Mouse (Mus musculus): Measurements from ENCODE around the gene Ugt1a6b.

Ugt1a6b gene

DNA sequence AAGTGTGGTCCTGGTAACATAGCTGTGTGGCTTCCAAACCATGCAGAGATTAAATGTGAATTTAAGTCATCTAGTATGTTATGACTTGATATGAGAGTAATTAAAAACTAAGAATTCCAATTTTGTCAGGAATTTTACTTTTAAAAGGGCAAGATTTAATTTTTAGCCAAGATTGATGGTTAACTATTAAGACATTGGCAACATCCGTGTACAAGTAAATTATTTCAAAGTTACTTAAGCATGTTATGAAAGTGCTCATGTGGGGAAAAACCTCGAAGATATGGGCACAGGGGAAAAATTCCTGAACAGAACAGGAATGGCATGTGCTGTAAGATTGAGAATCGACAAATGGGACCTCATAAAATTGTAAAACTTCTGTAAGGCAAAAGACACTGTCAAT, 94.4 kb downstream of the Ugt1a6b start:
- no peak for DNase-seq (ENCODE audit: low read depth, low spot score)

DNA sequence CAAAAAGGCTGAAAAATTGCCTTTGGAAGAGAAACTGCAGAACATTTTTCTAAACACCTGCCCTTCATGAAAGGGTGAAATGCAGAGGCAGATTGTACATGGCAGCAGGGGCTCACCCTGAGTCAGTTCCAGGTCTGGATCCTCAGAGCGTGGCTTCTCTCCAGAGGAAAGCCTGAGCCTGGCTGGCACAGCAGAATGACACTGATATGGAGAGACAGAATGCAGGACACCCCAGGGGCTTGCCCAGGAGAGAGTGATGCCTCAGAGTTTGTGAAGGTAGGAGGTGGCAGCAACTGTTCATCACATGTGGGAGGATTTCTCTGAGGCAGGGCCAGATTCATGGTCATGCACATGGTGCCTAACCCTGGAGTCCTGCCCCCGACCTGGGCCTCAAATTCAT, 96.9 kb downstream of the Ugt1a6b start:
- DNase-seq (ENCODE audit: low read depth, low spot score), result no peak

DNA sequence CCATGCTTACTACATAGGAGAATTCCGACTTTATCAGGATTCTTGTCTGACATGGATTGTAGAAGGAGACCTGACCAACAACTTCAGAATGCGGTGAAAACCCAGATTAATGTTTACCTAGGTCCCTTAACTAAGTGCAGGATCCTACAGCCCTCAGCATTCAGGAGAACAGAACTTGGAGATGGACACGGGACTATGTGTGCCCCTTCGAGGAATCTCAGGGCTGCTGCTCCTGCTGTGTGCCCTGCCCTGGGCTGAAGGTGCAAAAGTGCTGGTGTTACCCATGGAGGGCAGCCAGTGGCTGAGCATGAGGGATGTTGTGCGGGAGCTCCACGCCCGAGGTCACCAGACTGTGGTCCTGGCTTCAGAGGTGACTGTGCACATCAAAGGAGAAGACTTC, 97.4 kb downstream of the Ugt1a6b start, which contains the start of gene Ugt1a2:
Gene Ugt1a2, plus strand, starts transcription at position 146 of the 400 bp plus-strand sequence.
- DNase-seq (ENCODE audit: low read depth, low spot score), result no peak

DNA sequence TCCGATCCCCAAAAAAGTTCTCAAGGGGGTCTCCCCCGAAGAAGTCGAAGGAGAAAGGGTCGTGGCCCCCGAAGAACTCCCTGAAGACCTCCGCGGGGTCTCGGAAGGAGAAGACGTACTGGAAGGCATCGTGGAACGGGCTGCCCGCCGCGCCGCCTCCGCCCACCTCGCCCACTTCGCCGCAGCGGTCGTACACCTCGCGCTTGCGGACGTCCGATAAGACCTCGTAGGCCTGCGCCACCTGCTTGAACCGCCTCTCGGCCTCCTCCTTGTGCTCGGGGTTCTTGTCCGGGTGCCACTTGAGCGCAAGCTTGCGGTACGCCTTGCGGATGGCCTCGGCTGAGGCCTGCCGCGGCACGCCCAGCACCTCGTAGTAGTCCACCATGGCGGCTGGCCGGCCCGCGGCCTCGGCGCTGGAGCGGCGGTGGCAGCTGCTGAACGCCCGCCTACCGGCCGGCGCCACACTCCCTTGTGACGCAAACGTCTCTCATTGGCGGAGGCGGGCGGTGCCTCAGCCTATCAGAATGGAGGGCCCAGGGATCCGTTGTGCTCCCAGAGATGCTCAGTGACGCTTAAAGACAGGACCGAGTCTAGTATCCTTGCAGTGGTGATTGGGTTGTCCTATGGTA, 102.4 kb downstream of the Ugt1a6b start, which contains the start of gene Dnajb3:
Gene Dnajb3, minus strand, starts transcription at position 489 of the 629 bp plus-strand sequence.
- DNase-seq (ENCODE audit: low read depth, low spot score), result no peak

DNA sequence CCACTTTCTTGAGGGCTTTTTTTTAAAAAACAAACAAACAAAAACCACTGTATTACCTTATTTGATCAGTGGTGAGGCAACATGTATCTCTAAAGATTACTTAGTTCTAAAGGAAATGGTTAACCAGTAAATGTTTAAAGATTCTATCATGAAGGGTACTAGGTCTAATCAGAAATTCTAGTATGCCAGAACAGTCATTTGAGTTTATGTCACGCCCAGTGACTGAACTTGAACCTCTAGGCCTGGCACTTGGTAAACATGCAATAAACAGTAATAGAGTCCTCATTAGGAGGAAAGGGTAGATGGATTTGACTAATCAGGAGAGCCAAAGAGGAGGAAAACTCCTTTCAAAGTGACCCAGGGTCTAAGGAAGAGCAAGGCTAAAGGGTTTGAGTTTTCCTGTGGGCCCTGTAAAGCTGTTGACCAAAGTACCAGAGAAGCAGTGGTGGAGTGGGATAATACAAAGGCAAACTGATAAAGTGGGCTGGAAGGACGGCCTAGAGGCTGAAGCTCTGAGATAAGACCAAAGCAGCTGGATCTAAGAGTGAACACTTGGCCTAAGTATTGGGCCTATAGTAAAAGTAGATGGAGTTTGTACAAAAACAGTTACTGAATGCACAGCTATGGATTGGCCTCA, 103.9 kb downstream of the Ugt1a6b start:
- DNase-seq (ENCODE audit: low read depth, low spot score), result no peak

DNA sequence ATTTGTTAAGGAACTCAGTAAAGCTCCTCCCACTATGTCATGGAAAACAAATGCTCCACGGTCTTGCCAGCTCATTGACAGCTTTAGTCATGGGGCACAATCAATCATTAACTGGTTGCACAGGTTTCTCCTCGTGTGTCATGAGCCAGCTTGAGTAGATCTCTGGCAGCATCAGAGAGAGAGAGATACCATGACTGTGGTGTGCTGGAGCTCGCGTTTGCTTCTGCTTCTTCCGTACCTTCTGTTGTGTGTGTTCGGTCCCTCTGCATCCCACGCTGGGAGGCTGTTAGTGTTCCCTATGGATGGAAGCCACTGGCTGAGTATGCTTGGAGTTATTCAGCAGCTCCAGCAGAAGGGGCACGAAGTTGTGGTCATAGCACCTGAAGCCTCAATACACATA, 108.8 kb downstream of the Ugt1a6b start, which contains the start of gene Ugt1a1:
Gene Ugt1a1, plus strand, starts transcription at position 148 of the 400 bp plus-strand sequence.
- peak; percentile 13 for DNase-seq (ENCODE audit: low read depth, low spot score)

DNA sequence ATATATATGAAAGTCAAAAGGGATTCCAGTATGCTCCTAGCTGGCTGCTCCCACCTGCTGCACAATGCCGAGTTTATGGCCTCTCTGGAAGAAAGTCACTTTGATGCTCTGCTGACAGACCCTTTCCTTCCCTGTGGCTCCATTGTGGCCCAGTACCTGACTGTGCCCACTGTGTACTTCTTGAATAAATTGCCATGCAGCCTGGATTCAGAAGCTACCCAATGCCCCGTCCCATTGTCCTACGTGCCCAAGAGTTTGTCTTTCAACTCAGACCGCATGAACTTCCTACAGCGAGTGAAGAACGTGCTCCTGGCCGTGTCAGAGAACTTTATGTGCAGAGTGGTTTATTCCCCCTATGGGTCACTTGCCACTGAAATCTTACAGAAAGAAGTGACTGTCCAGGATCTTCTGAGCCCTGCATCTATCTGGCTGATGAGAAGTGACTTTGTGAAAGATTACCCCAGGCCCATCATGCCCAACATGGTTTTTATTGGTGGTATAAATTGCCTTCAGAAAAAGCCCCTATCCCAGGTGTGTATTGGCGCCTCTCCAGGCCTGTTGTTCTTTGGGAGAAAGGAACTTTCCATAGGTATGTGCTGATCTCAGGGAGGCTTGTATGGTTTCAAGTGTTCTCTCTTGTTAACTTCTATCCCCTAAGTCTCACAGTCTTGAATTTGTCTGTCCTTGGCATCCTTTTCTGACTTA, 109.4 kb downstream of the Ugt1a6b start:
- DNase-seq (ENCODE audit: low read depth, low spot score), result peak; percentile 16

DNA sequence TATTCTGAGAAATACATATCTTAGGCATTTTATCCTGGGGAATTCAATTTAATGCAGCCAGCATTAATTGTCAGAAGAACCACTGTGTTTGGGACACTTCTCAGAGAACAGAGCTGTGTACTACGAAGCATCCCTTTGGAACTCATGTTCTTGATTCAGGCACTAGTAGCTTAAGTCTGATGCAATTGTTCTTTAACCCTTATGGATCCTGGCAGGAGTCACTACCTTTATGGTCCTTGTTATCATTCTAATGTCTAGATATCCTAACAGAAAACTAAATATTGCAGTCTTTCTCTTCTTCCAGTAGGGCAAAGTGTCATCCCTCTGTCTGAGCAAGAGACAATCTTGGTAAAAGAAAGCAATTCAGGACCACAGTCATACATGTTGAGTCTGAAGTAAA, 110.0 kb downstream of the Ugt1a6b start:
- no peak for DNase-seq (ENCODE audit: low read depth, low spot score)

DNA sequence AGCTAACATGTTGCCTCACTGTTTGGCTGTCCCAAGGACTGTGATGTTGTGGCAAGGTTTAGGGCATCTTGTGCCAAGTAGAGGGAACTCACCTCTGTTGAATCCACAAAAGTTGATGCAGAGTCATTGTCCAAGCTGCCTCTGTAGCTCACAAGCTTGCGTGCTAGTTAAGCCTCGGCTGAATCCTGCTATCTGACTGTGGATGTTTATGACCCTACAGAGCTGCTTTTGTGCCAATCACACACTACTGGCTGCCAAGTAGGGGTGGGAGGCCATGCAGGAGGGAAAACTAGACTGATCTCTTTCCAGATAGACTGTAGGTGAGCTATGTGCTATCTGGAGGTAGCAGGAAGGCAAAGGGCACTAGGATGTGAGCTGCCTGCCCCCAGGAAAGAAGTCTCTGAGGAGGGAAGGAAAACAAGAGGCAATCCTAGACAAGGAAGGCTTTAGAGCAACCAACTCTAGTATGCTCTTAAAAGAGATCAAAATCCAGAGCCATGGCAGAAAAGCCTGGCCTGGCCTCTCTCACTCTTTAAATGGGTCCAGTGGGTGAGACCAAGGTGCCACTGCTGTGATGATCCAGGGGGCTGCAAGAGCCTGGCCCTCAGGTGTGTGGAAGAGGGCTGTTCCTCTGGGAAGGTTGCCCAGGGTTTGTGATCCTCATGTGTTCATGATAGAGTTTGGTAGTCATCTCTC, 110.9 kb downstream of the Ugt1a6b start:
- DNase-seq (ENCODE audit: low read depth, low spot score), result peak; percentile 9

DNA sequence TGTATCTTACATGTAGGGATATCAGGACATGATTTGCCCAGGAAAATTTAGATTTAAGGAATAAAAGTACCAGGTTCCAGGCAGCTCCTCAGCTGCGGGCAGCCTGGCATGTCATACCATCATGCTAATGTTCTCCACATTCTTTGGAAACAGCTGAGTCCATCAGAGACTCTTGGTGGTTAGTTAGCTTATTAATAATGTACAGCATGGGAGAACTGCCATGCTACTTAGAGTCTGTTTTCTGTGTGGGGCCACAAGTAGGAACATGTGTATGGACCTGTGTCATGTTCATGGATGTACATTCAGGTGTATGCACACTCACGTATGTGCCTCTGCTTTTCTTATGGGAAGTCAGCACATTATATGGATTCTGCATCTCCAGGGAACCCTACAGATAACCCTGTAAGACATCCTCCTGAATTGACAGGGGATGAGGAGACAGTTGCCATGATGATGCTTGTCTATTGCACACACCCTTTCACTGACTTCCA, 111.5 kb downstream of the Ugt1a6b start:
- DNase-seq (ENCODE audit: low read depth, low spot score), result peak; percentile 18

DNA sequence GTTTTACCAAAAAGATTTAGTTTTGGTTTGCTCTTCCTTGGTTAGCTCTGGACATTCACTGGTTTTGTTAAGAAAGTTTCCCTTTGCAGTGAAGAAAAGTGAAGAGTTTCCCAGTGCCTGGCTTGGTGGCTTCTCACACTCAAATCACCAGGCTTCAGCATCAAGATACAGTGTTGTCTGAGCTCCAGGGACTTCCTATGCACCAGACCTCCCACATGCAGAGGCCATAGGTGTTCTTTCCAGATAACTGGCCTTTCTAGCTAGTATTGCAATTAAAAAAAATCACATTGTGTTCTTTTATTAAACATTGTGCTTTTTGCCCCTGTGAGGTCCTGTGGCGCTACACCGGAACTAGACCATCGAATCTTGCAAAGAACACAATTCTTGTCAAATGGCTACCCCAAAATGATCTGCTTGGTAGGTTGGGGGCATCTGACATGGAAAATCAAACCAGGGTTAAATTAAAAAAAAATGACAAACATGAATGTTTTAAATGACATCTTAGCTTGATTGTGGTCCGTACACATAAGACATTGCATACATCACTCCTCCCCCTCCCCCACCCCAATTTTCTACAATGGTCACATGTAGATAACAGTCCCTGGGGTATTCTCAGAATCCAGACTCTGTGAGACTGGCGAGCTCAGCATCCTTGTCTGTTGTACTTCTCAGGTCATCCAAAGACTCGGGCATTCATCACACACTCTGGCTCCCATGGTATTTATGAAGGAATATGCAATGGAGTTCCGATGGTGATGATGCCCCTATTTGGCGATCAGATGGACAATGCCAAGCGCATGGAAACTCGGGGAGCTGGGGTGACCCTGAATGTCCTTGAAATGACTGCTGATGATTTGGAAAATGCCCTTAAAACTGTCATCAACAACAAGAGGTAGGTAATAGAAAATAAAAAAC, 112.7 kb downstream of the Ugt1a6b start:
- DNase-seq (ENCODE audit: low read depth, low spot score), result peak; percentile 5

DNA sequence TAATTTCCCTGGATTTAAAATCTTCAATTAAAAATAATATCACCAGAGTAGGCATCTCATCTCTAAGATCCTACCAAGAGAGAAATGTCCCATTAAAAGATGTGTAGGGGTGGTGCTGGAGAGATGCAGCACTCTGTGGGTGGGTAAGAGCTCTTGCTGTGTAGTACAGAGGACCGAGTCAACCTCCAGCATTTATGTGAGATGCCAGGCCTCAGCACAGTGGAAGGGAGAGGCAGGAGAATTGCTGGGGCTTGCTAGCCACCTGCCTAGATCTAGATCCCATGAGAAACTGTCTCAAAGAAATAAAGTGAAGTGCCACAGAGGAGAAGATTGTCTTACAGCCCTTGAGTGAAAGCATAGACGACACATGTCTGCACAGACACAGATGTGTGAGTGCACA, 113.5 kb downstream of the Ugt1a6b start:
- DNase-seq (ENCODE audit: low read depth, low spot score), result no peak

DNA sequence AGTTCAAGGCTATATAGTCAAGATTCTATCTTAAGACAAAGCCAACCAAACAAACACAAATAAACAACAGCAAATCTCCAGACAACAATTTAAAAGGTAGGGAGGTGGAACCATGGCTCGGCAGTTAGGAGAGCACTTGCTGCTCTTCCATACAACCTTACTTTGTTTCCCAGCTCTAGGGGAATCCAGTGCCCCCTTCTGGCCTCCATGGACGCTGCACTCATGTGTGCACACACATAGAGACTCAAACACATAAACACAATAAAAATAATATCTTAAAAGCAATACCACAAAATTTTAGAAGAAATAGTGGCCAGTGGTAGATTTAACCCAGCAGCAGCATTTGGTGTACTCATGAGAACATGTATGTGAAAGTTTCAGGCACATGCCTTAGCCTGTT, 114.1 kb downstream of the Ugt1a6b start:
- no peak for DNase-seq (ENCODE audit: low read depth, low spot score)

DNA sequence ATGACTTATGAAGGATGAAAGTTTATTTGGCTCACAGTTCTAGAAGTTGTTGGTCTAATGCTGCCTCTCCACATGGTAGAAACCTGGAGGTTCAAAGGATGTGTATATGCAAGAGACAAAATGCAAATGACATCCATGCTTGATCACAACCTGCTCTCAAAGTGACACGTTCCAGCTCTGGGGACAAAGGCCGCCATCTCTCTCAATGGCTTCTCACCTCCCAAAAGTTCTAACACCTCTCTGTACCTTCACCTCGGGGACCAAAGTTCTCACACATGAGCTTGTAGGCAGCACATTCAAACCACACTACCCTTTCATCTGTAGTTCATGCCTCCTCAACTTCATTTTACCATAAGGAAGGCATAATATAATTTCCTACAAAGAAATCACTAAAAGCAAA, 114.5 kb downstream of the Ugt1a6b start:
- DNase-seq (ENCODE audit: low read depth, low spot score), result no peak

DNA sequence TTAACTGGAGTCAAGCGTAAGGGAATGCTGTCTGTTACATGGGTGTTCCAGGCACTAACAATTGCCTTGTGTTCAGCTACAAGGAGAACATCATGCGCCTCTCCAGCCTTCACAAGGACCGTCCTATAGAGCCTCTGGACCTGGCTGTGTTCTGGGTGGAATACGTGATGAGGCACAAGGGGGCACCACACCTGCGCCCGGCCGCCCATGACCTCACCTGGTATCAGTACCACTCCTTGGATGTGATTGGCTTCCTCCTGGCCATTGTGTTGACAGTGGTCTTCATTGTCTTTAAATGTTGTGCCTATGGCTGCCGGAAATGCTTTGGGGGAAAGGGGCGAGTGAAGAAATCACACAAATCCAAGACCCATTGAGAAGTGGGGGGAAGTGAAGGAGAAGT, 115.0 kb downstream of the Ugt1a6b start:
- peak; percentile 9 for DNase-seq (ENCODE audit: low read depth, low spot score)

DNA sequence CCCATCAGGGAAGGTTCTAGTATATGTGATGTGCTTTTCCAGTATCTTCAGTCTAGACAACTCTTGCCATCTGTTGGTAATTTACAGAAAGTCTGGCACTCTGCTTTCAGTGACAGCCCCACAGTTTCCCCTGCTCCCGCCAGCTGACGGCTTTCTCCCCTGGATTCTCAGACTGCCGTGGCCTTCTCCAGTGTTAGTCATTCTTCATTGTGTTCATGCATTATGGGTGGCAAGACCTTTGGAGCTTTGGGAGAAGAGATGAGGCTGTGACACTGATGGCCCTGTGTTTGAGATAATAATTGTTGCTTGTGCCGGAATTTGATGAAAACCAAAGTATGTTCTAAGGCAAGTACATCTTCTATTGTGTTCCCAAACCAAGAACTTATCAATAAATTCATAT, 115.5 kb downstream of the Ugt1a6b start:
- DNase-seq (ENCODE audit: low read depth, low spot score), result peak; percentile 1

DNA sequence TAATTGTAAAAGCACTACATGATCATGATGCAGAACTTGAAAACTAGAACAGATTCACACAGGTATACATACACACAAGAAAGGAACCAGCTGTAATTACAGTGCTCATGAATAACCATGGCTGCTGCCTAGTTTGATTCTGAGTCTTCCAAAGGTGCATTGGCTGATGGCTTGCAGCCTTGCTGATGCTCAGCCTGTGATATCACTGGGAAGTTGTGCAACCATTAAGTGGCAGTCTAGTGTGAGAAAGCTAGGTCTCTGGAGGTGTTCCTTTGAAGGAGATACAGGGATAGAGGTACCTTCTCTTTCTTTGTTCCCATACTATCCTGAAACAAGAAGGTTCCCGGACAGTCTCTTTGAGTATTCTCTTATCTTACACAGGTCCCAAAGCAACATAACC, 116.0 kb downstream of the Ugt1a6b start:
- DNase-seq (ENCODE audit: low read depth, low spot score), result no peak

DNA sequence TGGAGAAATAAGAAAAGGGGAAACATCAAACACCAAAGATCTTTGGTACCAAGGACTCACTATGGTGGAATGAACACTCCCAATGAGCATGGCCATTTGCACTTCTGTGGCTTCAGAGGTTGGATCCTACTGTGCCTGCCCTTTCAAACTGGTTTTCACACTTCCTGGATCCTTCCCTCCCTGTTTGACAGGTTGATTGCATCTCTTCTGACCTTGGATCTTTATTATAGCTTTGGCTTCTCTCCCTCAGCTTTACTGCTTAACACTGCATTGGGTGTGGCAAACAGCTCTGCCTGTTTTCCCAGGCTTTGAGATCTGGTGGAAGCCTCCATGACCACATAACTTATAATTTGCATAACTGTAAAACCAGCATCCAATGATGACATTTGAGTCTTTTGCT, 117.3 kb downstream of the Ugt1a6b start:
- no peak for DNase-seq (ENCODE audit: low read depth, low spot score)

DNA sequence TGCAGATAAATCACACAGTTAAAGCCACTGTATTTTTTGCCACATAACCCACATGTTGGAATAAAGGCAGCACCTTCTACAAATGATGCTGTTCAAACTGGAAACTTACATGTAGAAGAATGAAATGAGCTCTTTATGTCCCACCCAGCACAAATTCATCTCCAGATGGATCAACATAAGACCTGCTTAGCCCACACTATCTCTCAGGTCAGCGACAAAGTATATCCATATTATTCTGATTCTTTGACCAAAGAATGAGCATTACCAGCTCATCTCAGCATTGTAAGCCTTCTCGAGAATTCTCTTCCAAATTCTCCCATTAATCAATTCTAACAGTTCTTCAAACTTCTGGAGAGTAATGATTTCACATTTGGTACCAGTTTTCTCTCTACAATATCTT, 119.2 kb downstream of the Ugt1a6b start:
- DNase-seq (ENCODE audit: low read depth, low spot score), result peak; percentile 17

DNA sequence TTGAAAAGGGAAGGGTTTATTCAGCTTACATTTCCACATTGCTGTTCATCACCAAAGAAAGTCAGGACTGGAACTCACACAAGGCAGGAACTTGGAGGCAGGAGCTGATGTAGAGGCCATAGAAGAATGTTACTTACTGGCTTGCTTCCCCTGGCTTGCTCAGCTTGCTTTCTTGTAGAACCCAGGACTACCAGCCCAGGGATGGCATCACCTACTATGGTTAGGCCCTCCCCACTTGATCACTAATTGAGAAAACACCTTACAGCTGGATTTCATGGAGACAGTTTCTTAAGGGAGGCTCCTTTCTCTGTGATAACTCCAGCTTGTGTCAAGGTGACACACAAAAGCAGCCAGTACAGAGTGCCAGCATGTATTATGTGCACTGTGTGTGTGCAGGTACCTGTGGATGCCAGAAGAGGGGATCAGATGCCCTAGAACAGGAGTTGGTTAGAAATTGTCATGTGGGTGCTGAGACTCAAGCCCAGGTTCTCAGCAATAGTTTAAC, 120.0 kb downstream of the Ugt1a6b start:
- DNase-seq (ENCODE audit: low read depth, low spot score), result peak; percentile 28

DNA sequence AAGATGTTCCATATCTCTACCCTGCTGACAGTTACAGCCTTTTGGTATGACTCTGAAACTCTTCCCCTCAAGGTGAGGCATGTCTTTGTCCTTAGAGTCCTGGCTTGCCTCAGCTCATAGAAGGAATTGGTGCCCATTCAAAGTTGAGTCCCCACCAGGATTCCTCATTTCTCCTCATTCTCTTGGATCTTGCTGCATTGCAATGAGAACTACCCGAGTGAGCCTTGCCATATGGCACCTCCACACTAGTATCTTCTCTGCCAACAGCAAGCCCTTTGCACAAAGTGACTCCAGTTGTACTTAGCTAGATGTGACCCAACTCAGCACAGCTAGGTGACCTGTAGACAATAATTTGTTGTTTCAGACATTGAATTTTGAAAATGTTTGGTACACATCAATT, 120.5 kb downstream of the Ugt1a6b start:
- DNase-seq (ENCODE audit: low read depth, low spot score), result no peak

All from A20 (cell line).